Mouse (Mus musculus): ENCODE measurements around the gene Map10. TPM values are rescaled to one million over a fixed set of nuclear protein-coding genes. Genes with fewer than 3 reads are reported as not detected.

Gene Map10
- polyA plus RNA-seq, 1 experiment from 2014 or later, result 11.6 TPM

- Histone ChIP-seq H3K9ac (ENCODE audit: low read length) (no peak overlapping the region), H3K27me3 (replicated peaks; ENCODE audit: control insufficient read depth, insufficient read depth, low read length) (no peaks in the 10 kb centered on the region), H3K4me2 (ENCODE audit: low read length) (no peak overlapping the region), H3K36me3 (ENCODE audit: control insufficient read depth, insufficient read depth, low read length) (no peaks in the 10 kb centered on the region), H3K27ac (ENCODE audit: low read depth, low read length) (no peak overlapping the region), H3K9me3 (replicated peaks; ENCODE audit: control insufficient read depth, low read length) (no peaks in the 10 kb centered on the region), H3K4me1 (ENCODE audit: control insufficient read depth, insufficient read depth, low read length) (no peaks in the 10 kb centered on the region), H3K4me3 (ENCODE audit: low read depth, low read length) (no peak overlapping the region)
- DNase-seq (ENCODE audit: low spot score) (peak; percentile 26), ATAC-seq (no peak)
- WGBS, result 42% methylated on average over 4 of the region's 4 CpGs
Observed at GRCm38 (mm10) chr8:125716211-125716610, 46.6 kb downstream of the Map10 start.

GRCm38 (mm10) chr8:125716613-125717012 is 47.0 kb downstream of the Map10 start:
- 36% methylated on average over 7 of the region's 7 CpGs for WGBS
- no peaks in the 10 kb centered on the region for H3K36me3 ChIP-seq (ENCODE audit: control insufficient read depth, insufficient read depth, low read length)
- H3K9me3 ChIP-seq (replicated peaks; ENCODE audit: control insufficient read depth, low read length), result no peaks in the 10 kb centered on the region
- no peak overlapping the region for H3K4me2 ChIP-seq (ENCODE audit: low read length)
- DNase-seq (ENCODE audit: low spot score), result peak; percentile 30
- 0 out of 2 replicates have a peak, but pooled peaks have one; percentile 32 for ATAC-seq
- H3K4me1 ChIP-seq (ENCODE audit: control insufficient read depth, insufficient read depth, low read length), result no peaks in the 10 kb centered on the region
- no peak overlapping the region for H3K4me3 ChIP-seq (ENCODE audit: low read depth, low read length)
- H3K9ac ChIP-seq (ENCODE audit: low read length), result no peak overlapping the region
- H3K27ac ChIP-seq (ENCODE audit: low read depth, low read length), result no peak overlapping the region
- H3K27me3 ChIP-seq (replicated peaks; ENCODE audit: control insufficient read depth, insufficient read depth, low read length), result no peaks in the 10 kb centered on the region

GRCm38 (mm10) chr8:125718914-125719313 is 49.3 kb downstream of the Map10 start:
- DNase-seq (ENCODE audit: low spot score) (no peak), ATAC-seq (no peak)
- H3K9ac ChIP-seq (ENCODE audit: low read length), result no peak overlapping the region
- no peak overlapping the region for H3K27ac ChIP-seq (ENCODE audit: low read depth, low read length)
- no peaks in the 10 kb centered on the region for H3K9me3 ChIP-seq (replicated peaks; ENCODE audit: control insufficient read depth, low read length)
- WGBS, result 59% methylated on average over 4 of the region's 4 CpGs
- H3K4me2 ChIP-seq (ENCODE audit: low read length), result no peak overlapping the region
- no peaks in the 10 kb centered on the region for H3K4me1 ChIP-seq (ENCODE audit: control insufficient read depth, insufficient read depth, low read length)
- H3K36me3 ChIP-seq (ENCODE audit: control insufficient read depth, insufficient read depth, low read length), result no peaks in the 10 kb centered on the region
- no peaks in the 10 kb centered on the region for H3K27me3 ChIP-seq (replicated peaks; ENCODE audit: control insufficient read depth, insufficient read depth, low read length)
- no peak overlapping the region for H3K4me3 ChIP-seq (ENCODE audit: low read depth, low read length)

- DNase-seq (ENCODE audit: low spot score) (no peak), ATAC-seq (no peak)
- Histone ChIP-seq H3K4me1 (ENCODE audit: control insufficient read depth, insufficient read depth, low read length) (no peaks in the 10 kb centered on the region), H3K4me3 (ENCODE audit: low read depth, low read length) (no peak overlapping the region), H3K9ac (ENCODE audit: low read length) (no peak overlapping the region), H3K9me3 (replicated peaks; ENCODE audit: control insufficient read depth, low read length) (no peaks in the 10 kb centered on the region), H3K4me2 (ENCODE audit: low read length) (no peak overlapping the region), H3K27me3 (replicated peaks; ENCODE audit: control insufficient read depth, insufficient read depth, low read length) (no peaks in the 10 kb centered on the region), H3K27ac (ENCODE audit: low read depth, low read length) (no peak overlapping the region), H3K36me3 (ENCODE audit: control insufficient read depth, insufficient read depth, low read length) (no peaks in the 10 kb centered on the region)
- WGBS, result 96% methylated on average over 7 of the region's 7 CpGs
Observed at GRCm38 (mm10) chr8:125722675-125723074, 53.1 kb downstream of the Map10 start.

Other genes with a start within 250 kb of the Map10 start
- gene Sipa1l2, start 100.0 kb upstream of the Map10 start, polyA plus RNA-seq (2014; fragmentation: Nextera tagmentation; extraction: Ambion mirVana), result 15.5 and 19.9 TPM in 2 replicates
- 32.8 and 35.4 TPM in 2 replicates for gene Ntpcr, start 60.1 kb downstream of the Map10 start, polyA plus RNA-seq (2014; fragmentation: Nextera tagmentation; extraction: Ambion mirVana)
- gene Pcnx2, start 228.5 kb downstream of the Map10 start, polyA plus RNA-seq (2014; fragmentation: Nextera tagmentation; extraction: Ambion mirVana), result 2.6 and 3.5 TPM in 2 replicates
- gene Map3k21, start 240.6 kb downstream of the Map10 start, polyA plus RNA-seq (2014; fragmentation: Nextera tagmentation; extraction: Ambion mirVana), result 0.17 and 0.35 TPM in 2 replicates

All from forebrain, embryonic 14.5 days (tissue).